Mouse (Mus musculus) forebrain, postnatal 0 days (tissue): ENCODE measurements around the gene Strn. TPM values are rescaled to one million over a fixed set of nuclear protein-coding genes. Genes with fewer than 3 reads are reported as not detected.
A peak's percentile ranks its signal among the peaks of the same experiment; 100 is the strongest.

Source experiments
- ATAC-seq: fragments of 200-750 bp; cut with Nextera tagmentation; 2 replicates; pipeline ENCODE4 v1.8.0; 2017; ENCODE audit warnings: mild to moderate bottlenecking, moderate library complexity
- DNase-seq: peaks from one replicate; pipeline ENCODE4 v3.0.0-alpha.2; 2015
- H3K27ac ChIP-seq: fragments of 300-500 bp; sonication (generic); 2 replicates; pipeline ENCODE4 v1.5.1; 2014; ENCODE audit warnings: low read depth, mild to moderate bottlenecking, antibody characterized with exemption, low read length, moderate library complexity, mixed read lengths
- H3K27me3 ChIP-seq: fragments of 300-500 bp; sonication (generic); 2 replicates; pipeline ENCODE4 v1.6.1; 2014; ENCODE audit warnings: mild to moderate bottlenecking, low read length, mixed read lengths; ENCODE audit not compliant: insufficient read depth
- H3K36me3 ChIP-seq: fragments of 300-500 bp; sonication (generic); 2 replicates; pipeline ENCODE4 v1.6.1; 2014; ENCODE audit warnings: mild to moderate bottlenecking, moderate library complexity; ENCODE audit not compliant: insufficient read depth
- H3K4me1 ChIP-seq: fragments of 300-500 bp; sonication (generic); 2 replicates; pipeline ENCODE4 v1.6.1; 2014; ENCODE audit warnings: antibody characterized with exemption; ENCODE audit not compliant: insufficient read depth
- H3K4me2 ChIP-seq: fragments of 300-500 bp; sonication (generic); 2 replicates; pipeline ENCODE4 v1.6.1; 2014; ENCODE audit warnings: low read depth, mild to moderate bottlenecking, moderate library complexity
- H3K4me3 ChIP-seq: fragments of 300-500 bp; sonication (generic); 2 replicates; pipeline ENCODE4 v1.5.1; 2014; ENCODE audit warnings: low read depth, low read length, mixed read lengths
- H3K9ac ChIP-seq: fragments of 300-500 bp; sonication (generic); 2 replicates; pipeline ENCODE4 v1.6.1; 2014; ENCODE audit warnings: mild to moderate bottlenecking
- H3K9me3 ChIP-seq: fragments of 300-500 bp; sonication (generic); 2 replicates; pipeline ENCODE4 v1.6.1; 2016; ENCODE audit warnings: low read length
- CTCF ChIP-seq: sonication (generic); IDR thresholded peaks from 2 replicates; pipeline ENCODE4 v1.5.1; 2016; ENCODE audit warnings: antibody characterized with exemption, control low read depth, low read depth
- WGBS: fragments of 180-500 bp; shearing (Covaris S2); extraction: QIAGEN DNeasy Blood & Tissue Kit; methylation state at CpG from one replicate; pipeline ENCODE4 v1.1.7; 2014; 5-methylcytosine and 5-hydroxymethylcytosine counted together
- polyA plus RNA-seq: library from polyadenylated mRNA; unstranded; fragments of >200 nt; fragmentation: Nextera tagmentation; extraction: Ambion mirVana; gene quantifications from 2 replicates; pipeline ENCODE4 v1.2.1, GENCODE M21; 2015
- total RNA-seq: library from RNA; depleted of rRNA; stranded (reverse); fragments of >200 nt; gene quantifications from 2 replicates; pipeline ENCODE4 v1.2.3, GENCODE M21; 2014

The Strn gene
- total and polyA plus RNA-seq, 2 experiments from 2014 or later = 4.2 to 23.1 TPM

DNA sequence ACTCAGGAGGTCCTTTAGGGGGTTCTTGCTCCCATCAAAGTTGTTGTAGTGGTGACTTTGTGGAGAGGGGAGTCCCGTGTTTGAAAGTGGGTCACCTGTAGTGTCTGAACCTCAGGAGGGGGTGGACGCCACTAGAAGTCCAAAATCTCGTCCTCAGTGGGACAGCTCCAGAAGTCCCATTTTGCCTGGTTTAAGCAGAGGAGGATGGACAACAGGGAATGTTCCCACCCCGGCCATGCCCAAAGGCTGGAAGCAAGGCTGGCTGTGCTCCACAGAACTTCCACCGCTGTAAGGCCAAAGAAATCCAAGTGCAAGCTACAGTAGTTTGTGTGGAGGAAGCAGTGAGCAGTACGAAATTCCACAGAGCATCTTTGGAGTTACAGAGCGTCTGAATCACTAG, 117.0 kb downstream of the Strn start:
- no peaks in the 10 kb centered on the region for H3K9me3 ChIP-seq
- ATAC-seq (no peak), DNase-seq (no peak)
- no peak overlapping the region for H3K27ac ChIP-seq
- no peak for TF ChIP-seq CTCF
- H3K4me2 ChIP-seq = no peak overlapping the region
- 92% methylated on average over 7 of the region's 7 CpGs for WGBS
- H3K9ac ChIP-seq = no peak overlapping the region
- 0 out of 2 replicates have a peak, but pooled peaks cover 2% of the 10 kb centered on the region for H3K36me3 ChIP-seq
- H3K4me1 ChIP-seq = no peaks in the 10 kb centered on the region
- no peaks in the 10 kb centered on the region for H3K27me3 ChIP-seq
- no peak overlapping the region for H3K4me3 ChIP-seq

DNA sequence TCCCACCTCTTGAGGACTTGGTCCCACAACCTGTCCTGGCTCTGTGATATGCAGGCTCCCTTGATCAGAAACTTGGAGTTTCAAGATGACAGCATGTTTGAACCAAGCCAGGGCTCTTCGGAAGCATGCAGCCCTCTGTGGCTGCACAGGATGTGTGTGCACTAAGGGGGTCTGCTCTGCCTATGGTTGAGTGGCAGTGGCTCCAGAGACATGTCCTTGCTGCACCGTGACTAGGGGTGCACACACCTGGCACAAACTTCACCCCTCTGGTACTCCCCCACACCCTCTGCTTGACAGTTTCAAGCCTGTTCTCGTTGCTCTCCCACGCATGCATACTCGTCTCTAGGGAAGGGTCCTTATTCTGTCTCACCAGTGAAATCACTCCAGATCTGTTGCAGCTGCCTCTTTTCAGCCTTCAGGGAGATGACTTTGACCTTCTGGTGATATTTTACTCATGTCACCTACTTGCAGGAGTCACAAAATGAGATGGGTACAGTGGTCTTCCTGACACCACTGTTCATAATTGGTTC, 118.8 kb downstream of the Strn start:
- Histone ChIP-seq H3K9ac (no peak overlapping the region), H3K4me3 (no peak overlapping the region), H3K4me2 (no peak overlapping the region), H3K27ac (no peak overlapping the region), H3K27me3 (no peaks in the 10 kb centered on the region), H3K9me3 (no peaks in the 10 kb centered on the region), H3K36me3 (no peaks in the 10 kb centered on the region), H3K4me1 (no peaks in the 10 kb centered on the region)
- no peak for DNase-seq
- WGBS = 88% methylated on average over 5 of the region's 5 CpGs
- ATAC-seq = no peak
- TF ChIP-seq CTCF = no peak

DNA sequence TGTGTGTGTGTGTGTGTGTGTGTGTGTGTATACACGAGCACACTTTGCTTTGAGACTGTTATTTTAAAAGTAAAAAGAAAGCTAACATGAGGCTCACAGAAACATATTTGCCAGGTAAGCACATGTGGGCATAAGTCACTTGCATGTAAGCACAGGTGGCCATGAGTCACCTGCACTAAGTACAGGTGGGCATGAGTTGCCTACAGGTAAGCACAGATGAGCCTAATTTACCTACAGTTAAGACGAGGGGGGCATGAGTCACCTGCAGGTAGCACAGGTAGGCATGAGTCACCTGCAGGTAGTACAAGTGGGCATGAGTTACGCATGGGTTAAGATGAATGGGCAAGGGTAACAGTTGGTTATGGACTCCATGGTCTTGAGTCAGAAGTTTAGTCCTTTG, 121.9 kb downstream of the Strn start:
- Histone ChIP-seq H3K27ac (no peak overlapping the region), H3K27me3 (no peaks in the 10 kb centered on the region), H3K4me3 (no peak overlapping the region), H3K4me1 (no peaks in the 10 kb centered on the region), H3K9me3 (no peaks in the 10 kb centered on the region), H3K9ac (no peak overlapping the region), H3K36me3 (no peaks in the 10 kb centered on the region), H3K4me2 (no peak overlapping the region)
- ATAC-seq = no peak
- WGBS = 89% methylated on average over 3 of the region's 3 CpGs
- DNase-seq = no peak
- no peak for TF ChIP-seq CTCF

DNA sequence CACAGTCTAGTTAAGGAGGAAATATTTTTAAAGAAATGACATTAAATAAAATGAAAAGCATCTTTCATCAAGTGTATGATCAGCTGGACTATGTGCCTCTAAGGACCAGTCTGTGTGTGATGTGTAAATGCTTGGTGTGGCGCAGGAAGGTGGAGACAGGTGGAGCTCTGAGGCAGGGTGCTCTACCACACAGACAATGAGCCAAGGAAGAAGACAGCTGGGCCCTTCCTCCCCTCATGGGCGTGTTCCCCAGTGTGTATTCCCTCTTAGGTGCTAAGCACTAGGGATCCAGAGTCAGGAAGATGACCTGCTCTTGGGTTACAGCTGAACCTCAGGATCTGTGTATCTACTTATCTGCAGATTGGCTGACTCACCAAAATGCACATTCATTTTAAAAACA, 122.5 kb downstream of the Strn start:
- no peak for DNase-seq
- Histone ChIP-seq H3K27ac (no peak overlapping the region), H3K27me3 (no peaks in the 10 kb centered on the region), H3K9me3 (no peaks in the 10 kb centered on the region), H3K4me2 (no peak overlapping the region), H3K4me3 (no peak overlapping the region), H3K36me3 (no peaks in the 10 kb centered on the region), H3K4me1 (no peaks in the 10 kb centered on the region), H3K9ac (no peak overlapping the region)
- no peak for ATAC-seq
- TF ChIP-seq CTCF = no peak
- 80% methylated on average over 2 of the region's 2 CpGs for WGBS

DNA sequence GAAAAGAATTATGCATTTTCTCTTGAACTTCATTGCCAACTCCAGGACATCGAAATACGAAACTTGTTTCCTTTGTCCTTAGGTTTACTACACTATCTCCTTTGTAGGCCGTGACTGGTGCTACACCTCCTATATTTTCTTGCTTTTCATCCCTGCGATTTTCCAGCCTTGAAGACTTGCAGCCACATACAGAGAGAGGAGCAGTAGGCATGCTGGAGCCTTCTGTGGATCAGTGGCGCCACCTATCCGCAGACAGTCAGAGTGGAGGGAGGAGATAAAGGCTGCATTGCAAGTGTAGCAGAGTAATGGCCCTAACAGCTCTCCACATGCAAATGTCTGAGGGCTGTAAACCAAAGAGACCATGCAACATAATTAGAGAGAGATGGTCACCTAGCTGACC, 125.9 kb downstream of the Strn start:
- ATAC-seq (peak; percentile 53; the same call in 1 of the 2 replicates), DNase-seq (no peak)
- Histone ChIP-seq H3K27me3 (no peaks in the 10 kb centered on the region), H3K9ac (no peak overlapping the region), H3K27ac (no peak overlapping the region), H3K36me3 (no peaks in the 10 kb centered on the region), H3K4me1 (no peaks in the 10 kb centered on the region), H3K4me3 (no peak overlapping the region), H3K4me2 (no peak overlapping the region), H3K9me3 (no peaks in the 10 kb centered on the region)
- peak; percentile 66 for TF ChIP-seq CTCF
- WGBS = 79% methylated on average over 6 of the region's 6 CpGs

DNA sequence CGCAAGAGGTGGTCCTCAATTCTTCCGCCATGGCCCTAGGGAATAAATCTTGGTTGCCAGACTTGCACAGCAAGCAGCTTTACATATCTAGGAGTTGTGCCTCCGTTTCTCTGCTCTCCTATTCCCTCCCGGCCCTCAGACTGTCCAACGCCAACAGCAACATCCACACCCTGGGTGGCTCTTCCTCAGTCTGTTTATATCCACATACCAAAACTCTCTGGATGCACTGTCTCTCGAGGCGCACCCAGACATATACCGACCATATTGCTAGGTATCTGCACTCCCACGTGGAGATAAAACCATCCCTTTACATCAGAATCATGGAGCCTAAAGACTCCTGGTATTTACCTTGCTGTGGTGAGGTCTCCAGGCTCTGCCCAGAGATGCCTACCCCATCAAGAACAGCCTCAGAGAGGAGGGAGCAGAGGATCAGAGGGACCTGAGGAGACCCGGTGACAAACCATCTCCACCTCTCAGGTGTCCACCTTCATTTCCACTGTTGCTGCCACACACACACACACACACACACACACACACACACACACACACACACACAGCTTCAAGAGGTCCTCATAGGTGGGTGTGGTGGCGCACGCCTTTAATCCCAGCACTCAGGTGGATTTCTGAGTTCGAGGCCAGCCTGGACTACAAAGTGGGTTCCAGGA, 127.7 kb downstream of the Strn start:
- no peak overlapping the region for H3K4me2 ChIP-seq
- H3K27me3 ChIP-seq = no peaks in the 10 kb centered on the region
- no peak overlapping the region for H3K4me3 ChIP-seq
- no peak for TF ChIP-seq CTCF
- 95% methylated on average over 13 of the region's 13 CpGs for WGBS
- no peak overlapping the region for H3K9ac ChIP-seq
- H3K4me1 ChIP-seq = no peaks in the 10 kb centered on the region
- H3K36me3 ChIP-seq = no peaks in the 10 kb centered on the region
- no peak overlapping the region for H3K27ac ChIP-seq
- DNase-seq (no peak), ATAC-seq (no peak)
- no peaks in the 10 kb centered on the region for H3K9me3 ChIP-seq

DNA sequence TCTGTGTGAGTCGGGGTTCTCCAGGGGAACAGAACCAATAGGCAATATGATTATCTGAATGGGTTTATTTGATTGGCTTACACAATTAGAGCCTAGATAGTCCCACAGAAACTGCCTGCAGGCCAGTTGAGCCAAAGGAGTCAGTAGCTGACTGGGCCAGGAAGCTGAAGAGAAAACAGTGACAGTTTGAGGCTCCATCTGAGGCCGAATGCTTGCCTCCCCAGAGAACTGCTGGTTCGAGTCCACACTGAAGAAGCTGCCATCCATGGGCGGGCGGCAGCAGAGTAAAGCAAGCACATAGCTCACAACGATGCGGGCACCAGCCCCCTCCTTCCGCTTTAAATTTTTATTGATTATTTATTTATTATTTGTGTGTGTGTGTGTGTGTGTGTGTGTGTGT, 128.3 kb downstream of the Strn start:
- DNase-seq (no peak), ATAC-seq (no peak)
- Histone ChIP-seq H3K27ac (no peak overlapping the region), H3K9me3 (no peaks in the 10 kb centered on the region), H3K4me3 (no peak overlapping the region), H3K4me2 (no peak overlapping the region), H3K9ac (no peak overlapping the region), H3K36me3 (no peaks in the 10 kb centered on the region), H3K27me3 (no peaks in the 10 kb centered on the region), H3K4me1 (no peaks in the 10 kb centered on the region)
- 84% methylated on average over 8 of the region's 8 CpGs for WGBS
- no peak for TF ChIP-seq CTCF
